Mouse (Mus musculus) lung, embryonic 16.5 days (tissue): ENCODE measurements around the gene Naa20. TPM values are rescaled to one million over a fixed set of nuclear protein-coding genes. Genes with fewer than 3 reads are reported as not detected.

Experiments
- ATAC-seq: fragments of 200-750 bp; cut with Nextera tagmentation; 2 replicates; pipeline ENCODE4 v1.8.0; 2017; ENCODE audit warnings: low read depth, mild to moderate bottlenecking, moderate library complexity
- H3K27ac ChIP-seq: fragments of 300-500 bp; sonication (generic); 2 replicates; pipeline ENCODE4 v1.5.1; 2014; ENCODE audit warnings: mild to moderate bottlenecking, control low read depth, low read length
- H3K27me3 ChIP-seq: fragments of 300-500 bp; sonication (generic); 2 replicates; pipeline ENCODE4 v1.6.1; 2014; ENCODE audit warnings: low read depth, low read length, mixed read lengths; ENCODE audit not compliant: control insufficient read depth, insufficient read depth
- H3K36me3 ChIP-seq: fragments of 300-500 bp; sonication (generic); 2 replicates; pipeline ENCODE4 v1.6.1; 2014; ENCODE audit warnings: low read length; ENCODE audit not compliant: control insufficient read depth, insufficient read depth
- H3K4me1 ChIP-seq: fragments of 300-500 bp; sonication (generic); replicated peaks from 2 replicates; pipeline ENCODE4 v1.6.1; 2014; ENCODE audit warnings: low read length, mixed read lengths; ENCODE audit not compliant: control insufficient read depth, insufficient read depth
- H3K4me2 ChIP-seq: fragments of 300-500 bp; sonication (generic); 2 replicates; pipeline ENCODE4 v1.6.1; 2014; ENCODE audit warnings: low read depth, low read length, control low read depth
- H3K4me3 ChIP-seq: fragments of 300-500 bp; sonication (generic); 2 replicates; pipeline ENCODE4 v1.5.1; 2014; ENCODE audit warnings: mild to moderate bottlenecking, low read length, control low read depth
- H3K9ac ChIP-seq: fragments of 300-500 bp; sonication (generic); 2 replicates; pipeline ENCODE4 v1.6.1; 2014; ENCODE audit warnings: low read length, control low read depth
- H3K9me3 ChIP-seq: fragments of 300-500 bp; sonication (generic); 2 replicates; pipeline ENCODE4 v1.6.1; 2016; ENCODE audit warnings: low read length; ENCODE audit not compliant: control insufficient read depth
- WGBS: fragments of 180-500 bp; shearing (Covaris S2); extraction: QIAGEN DNeasy Blood & Tissue Kit; methylation state at CpG from one replicate; pipeline ENCODE4 v1.1.7; 2014; 5-methylcytosine and 5-hydroxymethylcytosine counted together
- microRNA-seq: library from miRNA; unstranded; fragments of <30 nt; microRNA quantifications from one replicate; pipeline ENCODE4, GENCODE M21; 2016
- polyA plus RNA-seq: library from polyadenylated mRNA; unstranded; fragments of >200 nt; fragmentation: Nextera tagmentation; extraction: Ambion mirVana; gene quantifications from 2 replicates; pipeline ENCODE4 v1.2.1, GENCODE M21; 2015

Naa20 gene
- polyA plus RNA-seq, 1 experiment from 2014 or later = 152 TPM

GRCm38 (mm10) chr2:145958097-145958496 lies 56.2 kb downstream of the Naa20 start:
- no peak overlapping the region for H3K4me3 ChIP-seq
- no peak for ATAC-seq
- no peak overlapping the region for H3K4me2 ChIP-seq
- no peaks in the 10 kb centered on the region for H3K4me1 ChIP-seq
- no peak overlapping the region for H3K9ac ChIP-seq
- no peaks in the 10 kb centered on the region for H3K9me3 ChIP-seq
- H3K27ac ChIP-seq = no peak overlapping the region
- H3K36me3 ChIP-seq = no peaks in the 10 kb centered on the region
- no peaks in the 10 kb centered on the region for H3K27me3 ChIP-seq
- 80% methylated on average over 6 of the region's 6 CpGs for WGBS

GRCm38 (mm10) chr2:145958551-145958950 lies 56.7 kb downstream of the Naa20 start:
- Histone ChIP-seq H3K9ac (no peak overlapping the region), H3K4me3 (no peak overlapping the region), H3K4me2 (no peak overlapping the region), H3K9me3 (no peaks in the 10 kb centered on the region), H3K27me3 (no peaks in the 10 kb centered on the region), H3K36me3 (no peaks in the 10 kb centered on the region), H3K4me1 (no peaks in the 10 kb centered on the region), H3K27ac (no peak overlapping the region)
- ATAC-seq = no peak
- 79% methylated on average over 7 of the region's 7 CpGs for WGBS

GRCm38 (mm10) chr2:145961861-145962260 lies 60.0 kb downstream of the Naa20 start:
- Histone ChIP-seq H3K4me1 (no peaks in the 10 kb centered on the region), H3K36me3 (no peaks in the 10 kb centered on the region), H3K4me3 (no peak overlapping the region), H3K4me2 (no peak overlapping the region), H3K9ac (no peak overlapping the region), H3K27me3 (no peaks in the 10 kb centered on the region), H3K27ac (no peak overlapping the region), H3K9me3 (no peaks in the 10 kb centered on the region)
- no peak for ATAC-seq
- 72% methylated on average over 5 of the region's 5 CpGs for WGBS

Small RNA genes lying within 50 kb of the gene (microRNA-seq; reads per million reads assigned to microRNA genes)
- not detected for gene Gm25026

Other genes with a start within 250 kb of the Naa20 start
- 37.9 and 41.5 TPM in 2 replicates for gene Rin2, start 226.9 kb upstream of the Naa20 start, polyA plus RNA-seq
- gene Cfap61, start 32.7 kb downstream of the Naa20 start, polyA plus RNA-seq = 2.3 and 2.5 TPM in 2 replicates
- gene Crnkl1, start 32.9 kb downstream of the Naa20 start, polyA plus RNA-seq = 25.9 and 27.4 TPM in 2 replicates